Mouse (Mus musculus): ENCODE data around the gene Sv2c. TPM values are rescaled to one million over a fixed set of nuclear protein-coding genes. Genes with fewer than 3 reads are reported as not detected.

Sv2c gene
- polyA plus RNA-seq, 2 experiments = 0.02 to 0.18 TPM

DNA sequence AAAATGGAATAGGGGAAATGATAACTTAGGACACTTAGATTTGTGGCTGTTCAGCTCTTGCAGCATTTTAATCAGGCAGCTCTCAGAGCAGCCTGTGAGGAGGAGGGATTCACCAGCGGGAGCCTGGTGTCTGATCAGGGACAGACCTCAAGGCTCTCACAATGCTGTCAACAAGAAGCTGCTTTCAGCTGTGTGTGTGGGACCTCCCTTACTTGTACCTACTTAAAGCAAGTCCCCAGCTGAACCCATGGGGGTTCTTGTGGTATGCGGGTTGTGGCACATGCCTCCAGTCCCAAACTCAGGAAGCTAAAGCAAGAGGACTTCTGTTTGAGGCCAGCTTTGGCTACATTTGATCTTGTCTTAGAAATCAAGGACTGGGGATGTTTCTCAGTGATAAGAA is 189.8 kb downstream of the Sv2c start:
- 12% methylated on average over 2 of the region's 2 CpGs for WGBS (ENCODE audit: insufficient replicate concordance)
- TF ChIP-seq CTCF (IDR thresholded peaks at IDR 0.05; ENCODE audit: low read depth) (no peak), EP300 (IDR thresholded peaks at IDR 0.05; ENCODE audit: low read depth) (no peak)
- H3K4me1 ChIP-seq (replicated peaks; ENCODE audit: control insufficient read depth in 2 of 2, insufficient read depth in 2 of 2, low read length in 1 of 2) = peaks cover 0 to 13% of the 10 kb centered on the region in 2 experiments; a peak in 3 of 4 replicates
- H3K27ac ChIP-seq = no peak overlapping the region
- ATAC-seq (ENCODE audit: insufficient read depth) (no peak), DNase-seq (ENCODE audit: low read depth in 3 of 3, low spot score in 3 of 3) (no peak)
- H3K4me2 ChIP-seq (ENCODE audit: low read depth) = no peak overlapping the region
- H3K27me3 ChIP-seq (ENCODE audit: control insufficient read depth, insufficient read depth, low read length) = no peaks in the 10 kb centered on the region
- H3K4me3 ChIP-seq (ENCODE audit: insufficient read depth in 1 of 2, low read depth in 2 of 2, low read length in 2 of 2) = no peak overlapping the region
- H3K9me3 ChIP-seq (ENCODE audit: control insufficient read depth, low read length) = no peaks in the 10 kb centered on the region
- no peaks in the 10 kb centered on the region for H3K36me3 ChIP-seq (replicated peaks; ENCODE audit: control insufficient read depth, insufficient read depth, low read depth)
- no peak overlapping the region for H3K9ac ChIP-seq (replicated peaks)

DNA sequence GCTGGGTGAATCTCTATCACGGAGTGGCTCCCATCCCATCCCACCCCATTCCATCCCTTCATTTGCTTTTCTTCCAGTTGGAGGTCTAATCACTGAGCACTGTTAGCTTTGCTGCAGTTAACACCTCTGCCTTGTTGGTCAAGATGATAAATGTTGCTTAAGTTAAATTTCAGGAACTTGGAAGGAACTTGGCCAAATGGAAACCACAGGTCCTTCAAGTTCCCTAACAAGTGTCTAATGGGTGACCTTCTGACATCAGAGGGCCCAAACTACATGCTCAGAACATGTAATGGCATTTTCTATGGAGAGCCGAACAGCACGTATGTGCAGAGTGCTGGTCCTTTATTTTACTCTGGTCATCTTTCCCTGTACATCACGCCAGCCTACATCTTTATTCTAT is 190.5 kb downstream of the Sv2c start:
- DNase-seq (ENCODE audit: low read depth in 3 of 3, low spot score in 3 of 3) (no peak), ATAC-seq (ENCODE audit: insufficient read depth) (no peak)
- Histone ChIP-seq H3K9me3 (ENCODE audit: control insufficient read depth, low read length) (no peaks in the 10 kb centered on the region), H3K4me3 (ENCODE audit: insufficient read depth in 1 of 2, low read depth in 2 of 2, low read length in 2 of 2) (no peak overlapping the region), H3K36me3 (replicated peaks; ENCODE audit: control insufficient read depth, insufficient read depth, low read depth) (no peaks in the 10 kb centered on the region), H3K4me2 (ENCODE audit: low read depth) (no peak overlapping the region), H3K27me3 (ENCODE audit: control insufficient read depth, insufficient read depth, low read length) (no peaks in the 10 kb centered on the region), H3K27ac (no peak overlapping the region), H3K4me1 (replicated peaks; ENCODE audit: control insufficient read depth in 2 of 2, insufficient read depth in 2 of 2, low read length in 1 of 2) (peaks cover 0 to 13% of the 10 kb centered on the region in 2 experiments; a peak in 3 of 4 replicates), H3K9ac (replicated peaks) (no peak overlapping the region)
- TF ChIP-seq CTCF (IDR thresholded peaks at IDR 0.05; ENCODE audit: low read depth) (no peak), EP300 (IDR thresholded peaks at IDR 0.05; ENCODE audit: low read depth) (no peak)
- WGBS (ENCODE audit: insufficient replicate concordance) = 69% methylated on average over 4 of the region's 4 CpGs

DNA sequence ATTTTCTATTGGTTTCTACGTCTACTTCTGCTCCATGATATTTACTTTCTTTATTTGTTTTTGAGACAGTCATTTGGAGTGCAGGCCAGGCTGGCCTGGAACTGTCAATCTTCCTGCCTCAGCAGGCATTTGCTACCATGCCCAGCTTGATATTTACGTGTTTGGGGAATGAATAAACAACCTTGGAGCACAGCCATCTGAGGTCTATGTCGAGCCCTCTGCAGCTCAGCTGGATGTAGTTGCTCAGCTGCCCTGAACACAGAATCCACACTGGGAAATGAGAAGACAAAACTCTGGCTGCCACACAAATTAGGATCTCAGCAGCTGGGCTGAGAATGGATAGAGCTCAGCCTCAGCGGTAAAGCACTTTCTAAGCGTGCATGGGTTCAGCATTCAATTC is 191.6 kb downstream of the Sv2c start:
- Histone ChIP-seq H3K4me3 (ENCODE audit: insufficient read depth in 1 of 2, low read depth in 2 of 2, low read length in 2 of 2) (no peak overlapping the region), H3K9me3 (ENCODE audit: control insufficient read depth, low read length) (no peaks in the 10 kb centered on the region), H3K36me3 (replicated peaks; ENCODE audit: control insufficient read depth, insufficient read depth, low read depth) (no peaks in the 10 kb centered on the region), H3K4me1 (replicated peaks; ENCODE audit: control insufficient read depth in 2 of 2, insufficient read depth in 2 of 2, low read length in 1 of 2) (peaks cover 0 to 13% of the 10 kb centered on the region in 2 experiments; a peak in 3 of 4 replicates), H3K4me2 (ENCODE audit: low read depth) (no peak overlapping the region), H3K27me3 (ENCODE audit: control insufficient read depth, insufficient read depth, low read length) (no peaks in the 10 kb centered on the region), H3K9ac (replicated peaks) (no peak overlapping the region), H3K27ac (no peak overlapping the region)
- DNase-seq (ENCODE audit: low read depth in 3 of 3, low spot score in 3 of 3) (no peak), ATAC-seq (ENCODE audit: insufficient read depth) (no peak)
- TF ChIP-seq CTCF (IDR thresholded peaks at IDR 0.05; ENCODE audit: low read depth) (no peak), EP300 (IDR thresholded peaks at IDR 0.05; ENCODE audit: low read depth) (no peak)
- 61% methylated on average over 5 of the region's 5 CpGs for WGBS (ENCODE audit: insufficient replicate concordance)

DNA sequence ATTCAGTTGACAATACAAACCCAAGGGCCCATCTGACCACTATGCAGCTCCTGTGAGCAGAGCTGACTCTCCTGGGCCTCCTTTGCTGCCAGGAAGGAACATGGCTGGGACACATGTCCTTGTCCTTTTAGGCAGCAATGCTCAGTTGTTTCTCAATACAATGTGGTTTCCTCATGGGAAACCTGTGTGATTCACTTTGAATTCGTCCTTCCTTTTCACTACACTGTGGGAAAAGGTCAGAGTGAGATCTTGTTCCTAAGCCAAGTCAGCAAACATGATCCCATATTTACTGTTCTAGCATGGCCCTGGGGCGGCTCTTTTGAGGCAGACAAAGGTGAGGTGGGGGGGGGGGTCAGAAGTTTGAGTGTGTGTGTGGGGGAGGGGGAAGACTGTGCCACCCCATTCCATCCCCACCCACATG is 208.2 kb downstream of the Sv2c start:
- DNase-seq (ENCODE audit: low read depth in 3 of 3, low spot score in 3 of 3) (no peak), ATAC-seq (ENCODE audit: insufficient read depth) (no peak)
- Histone ChIP-seq H3K4me2 (ENCODE audit: low read depth) (no peak overlapping the region), H3K27me3 (ENCODE audit: control insufficient read depth, insufficient read depth, low read length) (no peaks in the 10 kb centered on the region), H3K4me3 (ENCODE audit: insufficient read depth in 1 of 2, low read depth in 2 of 2, low read length in 2 of 2) (no peak overlapping the region), H3K9me3 (ENCODE audit: control insufficient read depth, low read length) (no peaks in the 10 kb centered on the region), H3K9ac (replicated peaks) (no peak overlapping the region), H3K27ac (no peak overlapping the region), H3K4me1 (replicated peaks; ENCODE audit: control insufficient read depth in 2 of 2, insufficient read depth in 2 of 2, low read length in 1 of 2) (peaks cover 0 to 2% of the 10 kb centered on the region in 2 experiments; a peak in 1 of 4 replicates), H3K36me3 (replicated peaks; ENCODE audit: control insufficient read depth, insufficient read depth, low read depth) (no peaks in the 10 kb centered on the region)
- no peak for TF ChIP-seq EP300 (IDR thresholded peaks at IDR 0.05; ENCODE audit: low read depth)
- TF ChIP-seq CTCF (IDR thresholded peaks at IDR 0.05; ENCODE audit: low read depth) = no peak
- 39% methylated on average over 2 of the region's 2 CpGs for WGBS (ENCODE audit: insufficient replicate concordance)

DNA sequence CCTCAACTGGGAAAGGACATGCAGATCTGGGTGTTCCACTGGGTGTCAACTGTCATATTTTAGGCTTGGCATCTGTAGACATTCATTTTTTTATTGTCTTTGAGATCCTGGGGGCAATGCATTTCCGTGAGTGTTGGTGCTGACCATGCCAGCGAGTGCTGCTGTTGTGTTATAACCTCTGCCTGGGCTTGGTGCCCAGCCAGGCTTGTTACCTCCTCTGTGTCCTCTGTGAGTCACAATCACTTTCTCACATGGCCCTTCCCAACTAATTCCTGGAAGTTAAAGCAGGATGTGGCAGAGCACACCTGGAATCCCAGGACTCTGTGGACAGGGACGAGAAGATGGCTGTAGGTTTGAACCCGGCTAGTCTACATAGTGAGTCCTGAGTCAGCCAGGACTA is 209.8 kb downstream of the Sv2c start:
- ATAC-seq (ENCODE audit: insufficient read depth) (no peak), DNase-seq (ENCODE audit: low read depth in 3 of 3, low spot score in 3 of 3) (no peak)
- 82% methylated on average over 4 of the region's 4 CpGs for WGBS (ENCODE audit: insufficient replicate concordance)
- H3K4me2 ChIP-seq (ENCODE audit: low read depth) = no peak overlapping the region
- no peak overlapping the region for H3K4me3 ChIP-seq (ENCODE audit: insufficient read depth in 1 of 2, low read depth in 2 of 2, low read length in 2 of 2)
- no peaks in the 10 kb centered on the region for H3K27me3 ChIP-seq (ENCODE audit: control insufficient read depth, insufficient read depth, low read length)
- H3K9ac ChIP-seq (replicated peaks) = no peak overlapping the region
- no peak overlapping the region for H3K27ac ChIP-seq
- no peak for TF ChIP-seq EP300 (IDR thresholded peaks at IDR 0.05; ENCODE audit: low read depth)
- no peak for TF ChIP-seq CTCF (IDR thresholded peaks at IDR 0.05; ENCODE audit: low read depth)
- H3K4me1 ChIP-seq (replicated peaks; ENCODE audit: control insufficient read depth in 2 of 2, insufficient read depth in 2 of 2, low read length in 1 of 2) = peaks cover 0 to 2% of the 10 kb centered on the region in 2 experiments; a peak in 1 of 4 replicates
- no peaks in the 10 kb centered on the region for H3K36me3 ChIP-seq (replicated peaks; ENCODE audit: control insufficient read depth, insufficient read depth, low read depth)
- no peaks in the 10 kb centered on the region for H3K9me3 ChIP-seq (ENCODE audit: control insufficient read depth, low read length)

Measured in liver, embryonic 14.5 days (tissue).